ENCODE assay signal across 8 mouse cellular contexts in the genomic region with DNA sequence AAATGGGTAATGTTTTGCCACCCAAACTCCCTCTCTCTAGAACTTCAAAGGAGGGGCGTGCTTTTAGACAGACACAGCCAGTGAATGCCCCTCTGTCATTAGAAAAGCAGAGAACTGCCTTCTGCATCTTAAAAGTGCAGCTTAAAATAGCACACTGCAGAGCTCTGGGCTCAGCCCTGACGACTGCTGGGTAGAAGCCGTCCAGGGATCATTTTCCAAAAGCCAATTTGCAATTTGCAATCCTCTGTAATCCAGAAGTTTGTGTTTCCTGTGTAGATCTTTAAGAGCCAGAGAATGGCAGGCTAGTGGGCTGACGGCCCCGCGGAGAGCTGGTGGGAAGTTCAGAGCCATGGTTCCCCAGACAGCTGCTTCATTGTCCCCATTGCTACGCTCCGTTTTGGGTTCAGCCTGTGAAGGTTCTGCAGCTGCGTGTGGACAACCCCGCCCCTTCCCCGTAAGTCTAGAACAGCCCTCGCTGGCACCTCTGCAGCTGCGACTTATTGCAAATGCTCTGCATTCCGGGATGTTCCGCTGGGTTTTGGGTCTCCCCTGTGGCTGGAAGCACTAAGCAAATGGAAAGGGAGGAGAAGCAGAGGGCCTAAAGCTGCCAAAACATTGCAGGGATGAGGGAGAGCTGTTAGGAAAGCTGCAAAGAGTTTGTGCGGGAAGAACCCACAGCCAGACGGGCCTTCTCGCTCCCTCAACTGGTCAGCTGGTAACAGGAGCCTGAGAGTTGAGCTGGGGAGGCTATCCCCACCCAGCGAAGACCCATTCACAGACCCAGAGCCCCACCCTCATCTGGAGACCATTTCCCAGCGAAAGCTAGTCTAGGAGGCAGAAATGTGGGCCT. TPM values are rescaled to one million over a fixed set of nuclear protein-coding genes. Genes with fewer than 3 reads are reported as not detected.
DNase-seq lines count a peak whose midpoint lies in the region; ATAC-seq lines count a peak whose summit lies in the region.

No protein-coding gene starts in this region.

- WGBS in embryonic facial prominence, embryonic 14.5 days, result 4% methylated on average over 20 of the region's 20 CpGs
- WGBS in kidney, embryonic 16.5 days, result 8% methylated on average over 20 of the region's 20 CpGs
- WGBS in liver, embryonic 15.5 days (ENCODE audit: insufficient replicate concordance), result 24% methylated on average over 20 of the region's 20 CpGs
- 6% methylated on average over 20 of the region's 20 CpGs for WGBS in neural tube, embryonic 14.5 days

- peak overlapping the region; percentile 55 for H3K4me2 ChIP-seq in embryonic facial prominence, embryonic 14.5 days (ENCODE audit: low read depth, low read length)
- H3K4me2 ChIP-seq in kidney, embryonic 16.5 days (replicated peaks; ENCODE audit: low read depth, low read length), result peak overlapping the region; percentile 67
- peak overlapping the region; percentile 60 for H3K4me2 ChIP-seq in liver, embryonic 15.5 days
- peak overlapping the region; percentile 40 for H3K4me2 ChIP-seq in neural tube, embryonic 14.5 days (ENCODE audit: low read depth, low read length)

- H3K4me3 ChIP-seq in embryonic facial prominence, embryonic 14.5 days (ENCODE audit: low read depth, low read length), result peak overlapping the region; percentile 21
- H3K4me3 ChIP-seq in kidney, embryonic 16.5 days (ENCODE audit: low read length), result peak overlapping the region; percentile 19
- H3K4me3 ChIP-seq in liver, embryonic 15.5 days (replicated peaks), result no peak overlapping the region
- 0 out of 2 replicates have a peak overlapping the region, but pooled peaks have one; percentile 4 for H3K4me3 ChIP-seq in neural tube, embryonic 14.5 days (ENCODE audit: low read depth, low read length)

- H3K9ac ChIP-seq in embryonic facial prominence, embryonic 14.5 days (ENCODE audit: low read depth, low read length), result peak overlapping the region; percentile 58
- H3K9ac ChIP-seq in kidney, embryonic 16.5 days (replicated peaks; ENCODE audit: low read length), result peak overlapping the region; percentile 59
- no peak overlapping the region for H3K9ac ChIP-seq in liver, embryonic 15.5 days
- peak overlapping the region; percentile 25; the same call in 1 of the 2 replicates for H3K9ac ChIP-seq in neural tube, embryonic 14.5 days (replicated peaks; ENCODE audit: low read depth, low read length)

- H3K4me1 ChIP-seq in embryonic facial prominence, embryonic 14.5 days (ENCODE audit: control insufficient read depth, insufficient read depth, low read length), result peaks cover 12% of the 10 kb centered on the region; the same call in 1 of the 2 replicates
- peaks cover 15% of the 10 kb centered on the region for H3K4me1 ChIP-seq in kidney, embryonic 16.5 days (ENCODE audit: insufficient read depth, low read length)
- peaks cover 12% of the 10 kb centered on the region; the same call in 1 of the 2 replicates for H3K4me1 ChIP-seq in liver, embryonic 15.5 days (replicated peaks)
- peaks cover 13% of the 10 kb centered on the region for H3K4me1 ChIP-seq in neural tube, embryonic 14.5 days (ENCODE audit: control insufficient read depth, insufficient read depth, low read length)

- H3K9me3 ChIP-seq in embryonic facial prominence, embryonic 14.5 days (ENCODE audit: control insufficient read depth, low read length), result no peaks in the 10 kb centered on the region
- no peaks in the 10 kb centered on the region for H3K9me3 ChIP-seq in kidney, embryonic 16.5 days (ENCODE audit: low read length)
- H3K9me3 ChIP-seq in liver, embryonic 15.5 days (replicated peaks), result no peaks in the 10 kb centered on the region
- no peaks in the 10 kb centered on the region for H3K9me3 ChIP-seq in neural tube, embryonic 14.5 days (ENCODE audit: control insufficient read depth, low read length)

- peak; percentile 27 for DNase-seq in adrenal gland, postnatal 25 days
- peak; percentile 93 for DNase-seq in embryonic facial prominence, embryonic 14.5 days (ENCODE audit: low spot score)
- DNase-seq in heart, adult 8-10 months (ENCODE audit: low spot score), result peak; percentile 44
- DNase-seq in urinary bladder, adult 2 months (ENCODE audit: low spot score), result peak; percentile 31

- ATAC-seq in embryonic facial prominence, embryonic 14.5 days (ENCODE audit: low read depth), result peak; percentile 84
- ATAC-seq in kidney, embryonic 16.5 days (ENCODE audit: low FRiP score, low TSS enrichment), result peak; percentile 83
- ATAC-seq in liver, embryonic 15.5 days (ENCODE audit: insufficient read depth), result no peak
- ATAC-seq in neural tube, embryonic 14.5 days (ENCODE audit: low read depth), result peak; percentile 50; the same call in 1 of the 2 replicates
- no peak for ATAC-seq in activated CD4-positive, CD25-positive, alpha-beta regulatory T cell, adult 4 months

- H3K36me3 ChIP-seq in embryonic facial prominence, embryonic 14.5 days (ENCODE audit: control insufficient read depth, insufficient read depth, low read length), result no peaks in the 10 kb centered on the region
- no peaks in the 10 kb centered on the region for H3K36me3 ChIP-seq in kidney, embryonic 16.5 days (ENCODE audit: insufficient read depth, low read length)
- no peaks in the 10 kb centered on the region for H3K36me3 ChIP-seq in liver, embryonic 15.5 days (replicated peaks)
- H3K36me3 ChIP-seq in neural tube, embryonic 14.5 days (ENCODE audit: control insufficient read depth, insufficient read depth, low read length), result no peaks in the 10 kb centered on the region

- peak overlapping the region; percentile 93 for H3K27ac ChIP-seq in embryonic facial prominence, embryonic 14.5 days (replicated peaks; ENCODE audit: low read depth, low read length)
- H3K27ac ChIP-seq in kidney, embryonic 16.5 days (ENCODE audit: low read length), result peak overlapping the region; percentile 42; the same call in 1 of the 2 replicates
- H3K27ac ChIP-seq in liver, embryonic 15.5 days (replicated peaks), result no peak overlapping the region
- peak overlapping the region; percentile 66 for H3K27ac ChIP-seq in neural tube, embryonic 14.5 days (ENCODE audit: low read depth, low read length)

- no peaks in the 10 kb centered on the region for H3K27me3 ChIP-seq in embryonic facial prominence, embryonic 14.5 days (replicated peaks; ENCODE audit: control insufficient read depth, insufficient read depth, low read length)
- H3K27me3 ChIP-seq in kidney, embryonic 16.5 days (ENCODE audit: insufficient read depth, low read length), result no peaks in the 10 kb centered on the region
- peaks cover 4% of the 10 kb centered on the region; the same call in 1 of the 2 replicates for H3K27me3 ChIP-seq in liver, embryonic 15.5 days
- no peaks in the 10 kb centered on the region for H3K27me3 ChIP-seq in neural tube, embryonic 14.5 days (ENCODE audit: control insufficient read depth, insufficient read depth, low read length)

RNA-seq across cellular contexts. Expression of a gene that starts 35.5 kb away (rescaled TPM):
- total RNA-seq in adrenal gland, postnatal 25 days (2021), result 89.6 and 113 TPM in 2 replicates
- polyA plus RNA-seq in embryonic facial prominence, embryonic 14.5 days (2014; fragmentation: Nextera tagmentation; extraction: Ambion mirVana), result 132 and 153 TPM in 2 replicates
- total RNA-seq in heart, adult 8-10 months (2022), result 100 to 1,000 TPM; 205 to 238 (median 230) TPM
- 164 and 176 TPM in 2 replicates for polyA plus RNA-seq in kidney, embryonic 16.5 days (2015; fragmentation: Nextera tagmentation; extraction: Ambion mirVana)
- 31.1 and 32.9 TPM in 2 replicates for polyA plus RNA-seq in liver, embryonic 15.5 days (2015; fragmentation: Nextera tagmentation; extraction: Ambion mirVana)
- polyA plus RNA-seq in neural tube, embryonic 14.5 days (2014; fragmentation: Nextera tagmentation; extraction: Ambion mirVana), result 61.1 and 67.9 TPM in 2 replicates
- polyA plus RNA-seq in urinary bladder, adult 2 months (2012; rRNA removed), result 301 and 304 TPM in 2 replicates
- polyA plus RNA-seq in activated CD4-positive, CD25-positive, alpha-beta regulatory T cell, adult 4 months (2017; shearing (Covaris generic)), result under 1 TPM in 1 of 2 experiments, not detected in 1; 0.25 TPM

Comparison
In these comparisons a context has a peak if more than half of its experiments do, and no peak if none do; other contexts are left out.
1. DNase-seq: peak in every context shown above with its lines; median percentile 93 in embryonic facial prominence, embryonic 14.5 days; 44 in heart, adult 8-10 months; 31 in urinary bladder, adult 2 months; 27 in adrenal gland, postnatal 25 days.
2. ATAC-seq: peak in embryonic facial prominence, embryonic 14.5 days (single experiment), kidney, embryonic 16.5 days (single experiment) and neural tube, embryonic 14.5 days (single experiment); none in liver, embryonic 15.5 days (single experiment) and activated CD4-positive, CD25-positive, alpha-beta regulatory T cell, adult 4 months (single experiment).
3. RNA of a gene that starts 35.5 kb away (polyA plus RNA-seq): 301 to 304 TPM in urinary bladder, adult 2 months, 164 to 176 TPM in kidney, embryonic 16.5 days, 132 to 153 TPM in embryonic facial prominence, embryonic 14.5 days, 61.1 to 67.9 TPM in neural tube, embryonic 14.5 days and 31.1 to 32.9 TPM in liver, embryonic 15.5 days; 0.25 TPM in activated CD4-positive, CD25-positive, alpha-beta regulatory T cell, adult 4 months; every median in the first group is over 10 times any median in the second.
4. Peak in every context shown above with its lines, with median percentiles within 50 percentile points of each other: H3K4me2 ChIP-seq.